Mouse (Mus musculus): ENCODE results near the gene Lrrc74a.
A peak's percentile ranks its signal among the peaks of the same experiment; 100 is the strongest.

Gene Lrrc74a

GRCm38 (mm10) chr12:86781654-86782202, 47.6 kb downstream of the Lrrc74a start:
- no peak for DNase-seq (ENCODE audit: low read depth in 1 of 2, low spot score in 2 of 2)

- DNase-seq (ENCODE audit: low read depth in 1 of 2, low spot score in 2 of 2): no peak
Measured at GRCm38 (mm10) chr12:86786149-86787019, 52.2 kb downstream of the Lrrc74a start.

GRCm38 (mm10) chr12:86787020-86787553, 52.9 kb downstream of the Lrrc74a start:
- no peak for DNase-seq (ENCODE audit: low read depth in 1 of 2, low spot score in 2 of 2)

GRCm38 (mm10) chr12:86790100-86790848, 56.1 kb downstream of the Lrrc74a start:
- DNase-seq (ENCODE audit: low read depth in 1 of 2, low spot score in 2 of 2): no peak

- DNase-seq (ENCODE audit: low read depth in 1 of 2, low spot score in 2 of 2): no peak
Measured at GRCm38 (mm10) chr12:86790849-86791127, 56.6 kb downstream of the Lrrc74a start.

- DNase-seq (ENCODE audit: low read depth in 1 of 2, low spot score in 2 of 2): no peak
Measured at GRCm38 (mm10) chr12:86791987-86792386, 57.8 kb downstream of the Lrrc74a start.

GRCm38 (mm10) chr12:86793830-86794229, 59.7 kb downstream of the Lrrc74a start:
- DNase-seq (ENCODE audit: low read depth in 1 of 2, low spot score in 2 of 2): no peak

- no peak for DNase-seq (ENCODE audit: low read depth in 1 of 2, low spot score in 2 of 2)
Measured at GRCm38 (mm10) chr12:86794331-86794730, 60.2 kb downstream of the Lrrc74a start.

GRCm38 (mm10) chr12:86795076-86795837, 61.1 kb downstream of the Lrrc74a start:
- DNase-seq (ENCODE audit: low read depth in 1 of 2, low spot score in 2 of 2): no peak

GRCm38 (mm10) chr12:86795838-86796232, 61.7 kb downstream of the Lrrc74a start:
- peak; percentile 55 to 68 for DNase-seq (ENCODE audit: low read depth in 1 of 2, low spot score in 2 of 2)

GRCm38 (mm10) chr12:86796351-86796750, 62.2 kb downstream of the Lrrc74a start:
- DNase-seq (ENCODE audit: low read depth in 1 of 2, low spot score in 2 of 2): no peak

- DNase-seq (ENCODE audit: low read depth in 1 of 2, low spot score in 2 of 2): no peak
Measured at GRCm38 (mm10) chr12:86797771-86798170, 63.6 kb downstream of the Lrrc74a start.

- DNase-seq (ENCODE audit: low read depth in 1 of 2, low spot score in 2 of 2): peak in 1 of 2 experiments; percentile 71
Measured at GRCm38 (mm10) chr12:86798773-86799540, 64.8 kb downstream of the Lrrc74a start.

GRCm38 (mm10) chr12:86799786-86800185, 65.6 kb downstream of the Lrrc74a start:
- DNase-seq (ENCODE audit: low read depth in 1 of 2, low spot score in 2 of 2): no peak

- DNase-seq (ENCODE audit: low read depth in 1 of 2, low spot score in 2 of 2): no peak
Measured at GRCm38 (mm10) chr12:86800336-86800735, 66.2 kb downstream of the Lrrc74a start.

GRCm38 (mm10) chr12:86800765-86801147, 66.6 kb downstream of the Lrrc74a start:
- peak in 1 of 2 experiments; percentile 37 for DNase-seq (ENCODE audit: low read depth in 1 of 2, low spot score in 2 of 2)

- peak in 1 of 2 experiments; percentile 21 for DNase-seq (ENCODE audit: low read depth in 1 of 2, low spot score in 2 of 2)
Measured at GRCm38 (mm10) chr12:86801148-86802004, 67.2 kb downstream of the Lrrc74a start.

- no peak for DNase-seq (ENCODE audit: low read depth in 1 of 2, low spot score in 2 of 2)
Measured at GRCm38 (mm10) chr12:86802005-86802671, 68.0 kb downstream of the Lrrc74a start.

- DNase-seq (ENCODE audit: low read depth in 1 of 2, low spot score in 2 of 2): no peak
Measured at GRCm38 (mm10) chr12:86802899-86803298, 68.7 kb downstream of the Lrrc74a start.

All from monocyte, adult 2 months (primary cell).